Mouse (Mus musculus) ZHBTc4 (cell line): ENCODE results near the gene Spin1.
"Not testable (repeated sequence)": the region's sequence is repeated elsewhere in the genome, so short reads cannot be mapped to it uniquely, and the experiment has no call there.

Experiments used
- DNase-seq: peaks from one replicate; pipeline ENCODE4 v3.0.0-alpha.2; 2011; ENCODE audit warnings: low read depth, low spot score

The Spin1 gene

GRCm38 (mm10) chr13:51100233-51101015 is at the start of gene Spin1:
Gene Spin1 (plus strand): TSS chr13:51100880.
- peak; percentile 82 for DNase-seq

GRCm38 (mm10) chr13:51051016-51051415 is 49.7 kb upstream of the Spin1 start:
- no peak for DNase-seq

GRCm38 (mm10) chr13:51052408-51052807 is 48.3 kb upstream of the Spin1 start:
- no peak for DNase-seq

GRCm38 (mm10) chr13:51063024-51063423 is 37.7 kb upstream of the Spin1 start:
- no peak for DNase-seq

GRCm38 (mm10) chr13:51063721-51064120 is 37.0 kb upstream of the Spin1 start:
- no peak for DNase-seq

GRCm38 (mm10) chr13:51064429-51064828 is 36.3 kb upstream of the Spin1 start:
- no peak for DNase-seq

- DNase-seq, result no peak
Measured at GRCm38 (mm10) chr13:51071063-51071680, 29.5 kb upstream of the Spin1 start.

GRCm38 (mm10) chr13:51071763-51072276 is 28.9 kb upstream of the Spin1 start:
- no peak for DNase-seq

- no peak for DNase-seq
Measured at GRCm38 (mm10) chr13:51072917-51073843, 27.5 kb upstream of the Spin1 start.

GRCm38 (mm10) chr13:51074081-51074680 is 26.5 kb upstream of the Spin1 start:
- DNase-seq, result no peak

GRCm38 (mm10) chr13:51076191-51076590 is 24.5 kb upstream of the Spin1 start:
- DNase-seq, result not testable (repeated sequence)

GRCm38 (mm10) chr13:51078586-51078985 is 22.1 kb upstream of the Spin1 start:
- peak; percentile 80 for DNase-seq

- peak; percentile 56 for DNase-seq
Measured at GRCm38 (mm10) chr13:51080801-51081200, 19.9 kb upstream of the Spin1 start.

- DNase-seq, result no peak
Measured at GRCm38 (mm10) chr13:51084241-51084640, 16.4 kb upstream of the Spin1 start.

GRCm38 (mm10) chr13:51085941-51086340 is 14.7 kb upstream of the Spin1 start:
- peak; percentile 64 for DNase-seq

GRCm38 (mm10) chr13:51087253-51087652 is 13.4 kb upstream of the Spin1 start:
- DNase-seq, result no peak

GRCm38 (mm10) chr13:51088207-51088606 is 12.5 kb upstream of the Spin1 start:
- no peak for DNase-seq

GRCm38 (mm10) chr13:51089058-51089457 is 11.6 kb upstream of the Spin1 start:
- DNase-seq, result no peak

- no peak for DNase-seq
Measured at GRCm38 (mm10) chr13:51090105-51090661, 10.5 kb upstream of the Spin1 start.

GRCm38 (mm10) chr13:51093430-51093829 is 7.2 kb upstream of the Spin1 start:
- no peak for DNase-seq
